Mouse (Mus musculus) B cell, adult (primary cell): ENCODE measurements around the gene Syt2. TPM values are rescaled to one million over a fixed set of nuclear protein-coding genes. Genes with fewer than 3 reads are reported as not detected.

Experiments used
- total RNA-seq: library from RNA; stranded (reverse); gene quantifications from 4 replicates; pipeline ENCODE4 v1.2.4, GENCODE M21; 2023; ENCODE audit not compliant: inconsistent age

Syt2 gene
- not detected in 4 replicates for total RNA-seq

GRCm38 (mm10) chr1:134646261-134646962 is at the start of gene Syt2:
Gene Syt2 (plus strand): TSS chr1:134646677.

Other genes with a start within 250 kb of the Syt2 start
- 6.1 to 8.8 TPM (median 8.2 TPM) in 4 replicates for gene Cyb5r1, start 241.1 kb upstream of the Syt2 start, total RNA-seq
- gene Adipor1, start 231.3 kb upstream of the Syt2 start, total RNA-seq = 73.1 to 79.5 TPM (median 77.9 TPM) in 4 replicates
- gene Klhl12, start 191.1 kb upstream of the Syt2 start, total RNA-seq = 32.4 to 36.7 TPM (median 34.8 TPM) in 4 replicates
- gene Rabif, start 152.0 kb upstream of the Syt2 start, total RNA-seq = 17.9 to 22.8 TPM (median 20.0 TPM) in 4 replicates
- gene Mgat4e, start 97.0 kb upstream of the Syt2 start, total RNA-seq = not detected in 4 replicates
- 36.8 to 43.0 TPM (median 38.9 TPM) in 4 replicates for gene Kdm5b, start 86.5 kb upstream of the Syt2 start, total RNA-seq